Mouse (Mus musculus) neural tube, embryonic 12.5 days (tissue): ENCODE measurements around the gene Kcnj6. TPM values are rescaled to one million over a fixed set of nuclear protein-coding genes. Genes with fewer than 3 reads are reported as not detected.
"Not testable (repeated sequence)": the region's sequence is repeated elsewhere in the genome, so short reads cannot be mapped to it uniquely, and the experiment has no call there.

Experiments used
- ATAC-seq: fragments of 200-750 bp; cut with Nextera tagmentation; 2 replicates; pipeline ENCODE4 v1.8.0; 2017; ENCODE audit warnings: low read depth, mild to moderate bottlenecking, moderate TSS enrichment, moderate library complexity; ENCODE audit not compliant: low FRiP score
- H3K27ac ChIP-seq: fragments of 300-500 bp; sonication (generic); 2 replicates; pipeline ENCODE4 v1.5.1; 2016
- H3K27me3 ChIP-seq: fragments of 300-500 bp; sonication (generic); replicated peaks from 2 replicates; pipeline ENCODE4 v1.6.1; 2016; ENCODE audit warnings: mild to moderate bottlenecking
- H3K36me3 ChIP-seq: fragments of 300-500 bp; sonication (generic); 2 replicates; pipeline ENCODE4 v1.6.1; 2016; ENCODE audit warnings: mild to moderate bottlenecking
- H3K4me1 ChIP-seq: fragments of 300-500 bp; sonication (generic); 2 replicates; pipeline ENCODE4 v1.6.1; 2016
- H3K4me2 ChIP-seq: fragments of 300-500 bp; sonication (generic); replicated peaks from 2 replicates; pipeline ENCODE4 v1.6.1; 2016; ENCODE audit warnings: mild to moderate bottlenecking
- H3K4me3 ChIP-seq: fragments of 300-500 bp; sonication (generic); 2 replicates; pipeline ENCODE4 v1.5.1; 2016
- H3K9ac ChIP-seq: fragments of 300-500 bp; sonication (generic); 2 replicates; pipeline ENCODE4 v1.6.1; 2016; ENCODE audit warnings: mild to moderate bottlenecking
- H3K9me3 ChIP-seq: fragments of 300-500 bp; sonication (generic); 2 replicates; pipeline ENCODE4 v1.6.1; 2016; ENCODE audit warnings: mild to moderate bottlenecking
- WGBS: fragments of 180-500 bp; shearing (Covaris S2); methylation state at CpG from one replicate; pipeline ENCODE4 v1.1.7; 2016; 5-methylcytosine and 5-hydroxymethylcytosine counted together
- polyA plus RNA-seq: library from polyadenylated mRNA; unstranded; fragments of >200 nt; fragmentation: Nextera tagmentation; extraction: Ambion mirVana; gene quantifications from 2 replicates; pipeline ENCODE4 v1.2.1, GENCODE M21; 2016

Gene Kcnj6
- polyA plus RNA-seq, 1 experiment from 2014 or later: 0.35 TPM

DNA sequence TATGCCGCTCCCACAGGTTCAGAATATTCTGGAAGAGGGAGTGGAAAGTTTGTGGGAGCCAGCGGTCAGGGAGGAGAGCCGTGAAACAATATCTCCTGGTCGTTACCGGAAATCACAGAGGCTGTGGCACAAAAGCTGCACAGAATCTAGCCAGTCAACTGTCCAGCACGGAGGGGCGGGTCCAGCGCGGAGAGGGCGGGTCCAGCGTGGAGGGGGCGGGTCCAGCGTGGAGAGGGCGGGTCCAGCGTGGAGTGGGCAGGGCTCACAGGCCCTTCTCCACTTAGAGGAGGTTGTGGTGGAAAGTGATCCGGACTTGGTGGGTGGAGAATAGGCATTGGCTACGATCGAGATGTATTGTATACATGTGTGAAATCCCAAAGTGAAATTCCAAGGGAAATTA is 169.3 kb downstream of the Kcnj6 start:
- Histone ChIP-seq H3K36me3 (no peaks in the 10 kb centered on the region), H3K9me3 (no peaks in the 10 kb centered on the region), H3K4me2 (no peak overlapping the region), H3K27ac (no peak overlapping the region), H3K4me1 (peaks cover 5% of the 10 kb centered on the region; the same call in 1 of the 2 replicates), H3K4me3 (no peak overlapping the region), H3K9ac (no peak overlapping the region), H3K27me3 (no peaks in the 10 kb centered on the region; the same call in 1 of the 2 replicates)
- ATAC-seq: no peak
- 93% methylated on average over 18 of the region's 18 CpGs for WGBS

DNA sequence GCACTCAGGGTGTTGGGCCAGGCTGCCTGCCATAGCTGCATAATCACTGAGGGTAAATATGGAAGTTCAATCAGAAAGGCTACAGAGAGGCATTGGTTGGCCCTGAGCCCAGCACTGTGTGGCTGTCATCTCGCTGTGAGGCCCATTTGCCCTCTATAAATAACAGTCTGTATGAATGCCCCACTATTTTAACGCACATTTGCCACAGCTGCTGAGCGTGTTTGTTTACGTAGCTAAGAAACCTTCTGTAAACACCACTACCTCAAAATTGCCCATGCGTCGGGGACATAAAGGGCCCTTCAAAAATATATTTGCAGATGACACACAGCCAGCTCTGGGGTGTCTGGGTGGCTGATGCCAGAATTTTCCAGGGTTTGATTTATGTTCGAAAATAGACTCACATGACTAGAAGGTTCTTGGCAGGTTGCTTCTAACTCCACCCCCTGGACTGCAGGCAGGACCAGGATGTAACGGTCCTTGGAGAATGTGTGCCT is 170.4 kb downstream of the Kcnj6 start:
- WGBS: 76% methylated on average over 8 of the region's 8 CpGs
- Histone ChIP-seq H3K4me2 (no peak overlapping the region), H3K9me3 (no peaks in the 10 kb centered on the region), H3K9ac (no peak overlapping the region), H3K27ac (no peak overlapping the region), H3K27me3 (no peaks in the 10 kb centered on the region; the same call in 1 of the 2 replicates), H3K4me3 (no peak overlapping the region), H3K36me3 (no peaks in the 10 kb centered on the region), H3K4me1 (peaks cover 5% of the 10 kb centered on the region; the same call in 1 of the 2 replicates)
- no peak for ATAC-seq

DNA sequence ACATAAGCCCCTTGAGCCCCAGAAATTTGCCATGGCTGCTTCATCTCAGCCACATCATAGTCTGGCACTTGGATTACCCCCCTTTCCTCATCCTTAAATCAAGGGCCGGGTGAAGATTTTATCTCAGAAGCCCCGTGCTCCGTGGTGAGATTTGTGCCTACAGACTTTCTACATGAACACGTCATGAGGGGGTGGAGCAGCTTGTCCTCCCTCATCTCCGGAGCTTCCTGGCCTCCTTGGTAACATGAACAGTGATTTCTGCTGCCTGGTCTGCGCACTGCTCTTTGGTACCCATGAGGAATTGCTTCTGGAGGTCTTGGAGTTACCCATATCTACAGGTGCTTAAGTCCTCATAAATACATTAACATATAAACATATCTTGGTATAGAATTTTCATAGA is 172.2 kb downstream of the Kcnj6 start:
- Histone ChIP-seq H3K36me3 (no peaks in the 10 kb centered on the region), H3K4me2 (no peak overlapping the region), H3K9ac (no peak overlapping the region), H3K4me1 (peaks cover 5% of the 10 kb centered on the region; the same call in 1 of the 2 replicates), H3K27me3 (no peaks in the 10 kb centered on the region; the same call in 1 of the 2 replicates), H3K4me3 (no peak overlapping the region), H3K9me3 (no peaks in the 10 kb centered on the region), H3K27ac (no peak overlapping the region)
- ATAC-seq: no peak
- 92% methylated on average over 6 of the region's 6 CpGs for WGBS

DNA sequence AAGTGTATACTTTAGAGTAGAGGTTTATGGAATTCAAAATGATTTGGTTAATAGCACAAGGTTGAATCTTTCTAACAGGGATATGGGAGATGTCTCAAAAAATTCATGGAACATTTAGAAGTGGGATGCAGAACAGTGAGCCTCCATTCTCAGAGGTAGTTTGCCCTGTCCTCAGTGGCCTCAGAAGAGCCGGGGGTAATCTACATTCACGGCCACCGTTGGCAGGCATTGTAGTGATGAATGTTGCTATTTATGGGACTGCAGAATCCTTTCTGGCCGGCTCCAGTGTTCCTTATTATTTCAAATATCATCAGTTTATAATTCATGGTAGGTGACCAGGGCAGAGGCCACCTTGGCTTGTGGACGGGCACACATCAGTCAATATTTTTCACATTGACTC is 174.9 kb downstream of the Kcnj6 start:
- 57% methylated on average over 5 of the region's 5 CpGs for WGBS
- Histone ChIP-seq H3K9me3 (no peaks in the 10 kb centered on the region), H3K27me3 (no peaks in the 10 kb centered on the region; the same call in 1 of the 2 replicates), H3K9ac (no peak overlapping the region), H3K4me2 (no peak overlapping the region), H3K4me3 (no peak overlapping the region), H3K4me1 (peaks cover 5% of the 10 kb centered on the region; the same call in 1 of the 2 replicates), H3K36me3 (no peaks in the 10 kb centered on the region), H3K27ac (no peak overlapping the region)
- no peak for ATAC-seq

DNA sequence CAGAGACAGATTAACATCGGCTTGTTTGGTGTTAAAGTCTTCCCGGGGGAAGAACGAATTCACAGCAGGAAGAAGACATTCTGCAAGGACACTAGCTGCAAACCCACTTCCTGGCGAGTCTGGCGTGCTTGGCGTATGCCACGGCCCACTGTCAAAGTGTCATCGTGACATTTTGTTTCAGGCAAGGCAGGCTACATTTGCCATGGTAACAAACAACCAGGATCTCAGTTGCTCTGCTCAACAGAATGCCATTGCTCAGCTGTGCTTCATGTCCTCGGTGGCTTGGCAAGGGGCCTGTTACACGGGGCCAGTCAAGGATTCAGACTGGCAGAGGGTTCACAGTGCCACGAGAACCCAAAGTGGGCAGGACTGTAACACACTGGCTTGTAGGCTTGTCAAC is 175.9 kb downstream of the Kcnj6 start:
- H3K4me3 ChIP-seq: no peak overlapping the region
- WGBS: 89% methylated on average over 11 of the region's 11 CpGs
- H3K4me2 ChIP-seq: no peak overlapping the region
- H3K4me1 ChIP-seq: no peaks in the 10 kb centered on the region
- no peaks in the 10 kb centered on the region; the same call in 1 of the 2 replicates for H3K27me3 ChIP-seq
- no peaks in the 10 kb centered on the region for H3K36me3 ChIP-seq
- ATAC-seq: no peak
- H3K9me3 ChIP-seq: no peaks in the 10 kb centered on the region
- H3K27ac ChIP-seq: no peak overlapping the region
- H3K9ac ChIP-seq: no peak overlapping the region

DNA sequence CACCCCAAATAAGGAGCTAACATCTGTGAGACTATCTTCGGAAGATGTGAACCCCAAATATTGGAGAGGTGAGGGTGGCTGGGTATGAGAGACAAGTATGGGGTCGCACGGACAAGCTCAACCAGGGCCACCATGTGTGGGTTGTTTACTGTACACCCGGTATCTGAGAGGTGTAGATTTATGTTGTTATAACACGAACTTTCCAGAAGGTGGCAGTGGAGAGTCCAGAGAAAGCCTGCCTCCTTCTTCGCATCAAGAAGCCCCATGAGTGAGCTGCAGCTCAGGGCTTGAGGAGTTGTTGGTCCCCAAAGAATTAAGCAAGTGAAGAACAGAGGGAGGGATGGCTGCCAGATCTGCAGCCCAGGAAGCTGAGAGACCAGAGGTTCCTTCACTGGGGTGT is 181.1 kb downstream of the Kcnj6 start:
- peaks cover 15% of the 10 kb centered on the region for H3K9me3 ChIP-seq
- H3K4me3 ChIP-seq: no peak overlapping the region
- no peaks in the 10 kb centered on the region for H3K27me3 ChIP-seq
- 35% methylated on average over 6 of the region's 6 CpGs for WGBS
- no peaks in the 10 kb centered on the region for H3K36me3 ChIP-seq
- H3K4me2 ChIP-seq: no peak overlapping the region
- ATAC-seq: no peak
- H3K4me1 ChIP-seq: no peaks in the 10 kb centered on the region
- no peak overlapping the region for H3K9ac ChIP-seq
- no peak overlapping the region for H3K27ac ChIP-seq

DNA sequence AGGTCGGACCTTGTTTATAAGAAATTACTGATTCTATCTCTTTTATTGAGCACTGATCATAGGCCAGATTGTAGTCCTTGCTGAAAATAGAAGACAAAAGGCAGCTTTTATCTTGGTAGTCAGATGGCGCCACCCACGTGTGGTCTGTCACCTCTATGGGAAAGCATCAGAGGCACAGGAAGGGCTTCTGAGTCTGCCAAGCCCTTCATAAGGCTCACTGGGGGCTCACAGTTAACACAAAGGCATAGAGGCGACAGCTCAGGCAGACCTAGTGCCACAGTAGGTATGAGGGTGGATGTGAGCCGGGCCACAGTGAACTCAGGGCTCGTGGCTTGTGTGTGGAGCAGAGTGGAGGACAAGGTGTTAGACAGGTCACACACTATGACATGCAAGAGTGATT is 181.6 kb downstream of the Kcnj6 start:
- ATAC-seq: no peak
- H3K36me3 ChIP-seq: no peaks in the 10 kb centered on the region
- 83% methylated on average over 6 of the region's 6 CpGs for WGBS
- H3K9ac ChIP-seq: no peak overlapping the region
- no peaks in the 10 kb centered on the region for H3K4me1 ChIP-seq
- no peak overlapping the region for H3K27ac ChIP-seq
- H3K27me3 ChIP-seq: no peaks in the 10 kb centered on the region
- H3K9me3 ChIP-seq: peaks cover 15% of the 10 kb centered on the region
- no peak overlapping the region for H3K4me3 ChIP-seq
- no peak overlapping the region for H3K4me2 ChIP-seq

DNA sequence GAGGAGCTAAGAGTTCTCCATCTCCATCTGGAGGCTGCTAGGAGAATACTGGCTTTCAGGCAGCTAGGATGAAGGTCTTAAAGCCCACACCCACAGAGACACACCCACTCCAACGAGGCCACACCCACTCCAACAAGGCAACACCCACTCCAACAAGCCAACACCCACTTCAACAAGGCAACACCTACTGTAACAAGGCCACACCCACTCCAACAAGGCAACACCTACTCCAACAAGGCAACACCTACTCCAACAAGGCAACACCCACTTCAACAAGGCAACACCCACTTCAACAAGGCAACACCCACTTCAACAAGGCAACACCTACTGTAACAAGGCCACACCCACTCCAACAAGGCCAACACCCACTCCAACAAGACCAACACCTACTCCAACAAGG is 188.2 kb downstream of the Kcnj6 start:
- H3K27me3 ChIP-seq, H3K27ac ChIP-seq, H3K4me3 ChIP-seq, H3K4me2 ChIP-seq, H3K36me3 ChIP-seq, H3K4me1 ChIP-seq, ATAC-seq, H3K9ac ChIP-seq: not testable (repeated sequence)
- peaks cover 15% of the 10 kb centered on the region for H3K9me3 ChIP-seq
- WGBS: 22% methylated on average over 1 of the region's 1 CpGs

DNA sequence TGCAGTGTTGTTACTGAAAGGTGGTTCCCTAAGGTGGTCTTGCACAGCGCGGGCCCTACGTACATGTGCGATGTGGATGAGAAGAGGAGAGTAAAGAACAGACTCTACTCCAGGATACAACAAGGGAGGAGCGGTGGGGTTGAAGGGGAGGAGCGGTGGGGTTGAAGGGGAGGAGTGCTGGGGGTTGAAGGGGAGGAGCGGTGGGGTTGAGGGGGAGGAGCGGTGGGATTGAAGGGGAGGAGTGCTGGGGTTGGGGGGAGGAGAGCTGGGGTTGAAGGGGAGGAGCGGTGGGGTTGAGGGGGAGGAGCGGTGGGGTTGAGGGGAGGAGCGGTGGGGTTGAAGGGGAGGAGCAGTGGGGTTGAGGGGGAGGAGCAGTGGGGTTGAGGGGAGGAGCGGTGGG is 199.3 kb downstream of the Kcnj6 start:
- H3K9me3 ChIP-seq: 0 out of 2 replicates have a peak, but pooled peaks cover 2% of the 10 kb centered on the region
- H3K36me3 ChIP-seq: no peaks in the 10 kb centered on the region
- H3K4me2 ChIP-seq: no peak overlapping the region
- no peaks in the 10 kb centered on the region for H3K27me3 ChIP-seq
- no peak overlapping the region for H3K4me3 ChIP-seq
- no peak overlapping the region for H3K27ac ChIP-seq
- no peaks in the 10 kb centered on the region for H3K4me1 ChIP-seq
- no peak overlapping the region for H3K9ac ChIP-seq
- no peak for ATAC-seq
- WGBS: 87% methylated on average over 9 of the region's 12 CpGs

DNA sequence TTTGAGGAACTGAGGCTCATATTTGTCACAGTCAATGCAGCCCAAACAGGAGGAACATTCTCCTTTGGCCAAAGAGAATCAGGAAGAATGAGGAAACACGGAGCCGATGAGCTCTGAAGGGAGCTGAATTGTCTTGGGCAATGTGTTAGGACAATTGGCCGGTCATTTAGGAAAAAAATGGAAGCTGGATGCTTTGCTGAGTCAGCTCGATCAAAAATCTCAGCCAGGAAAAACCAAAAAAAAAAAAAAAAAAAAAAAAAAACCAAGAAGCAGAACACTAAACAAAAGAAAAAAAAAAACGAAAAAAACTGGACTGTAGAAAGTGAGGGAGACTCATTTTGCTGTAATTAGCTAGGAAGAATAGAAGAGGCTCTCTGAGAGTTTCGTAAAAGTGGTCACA is 200.1 kb downstream of the Kcnj6 start:
- H3K4me3 ChIP-seq: no peak overlapping the region
- WGBS: 84% methylated on average over 6 of the region's 6 CpGs
- 0 out of 2 replicates have a peak, but pooled peaks cover 2% of the 10 kb centered on the region for H3K9me3 ChIP-seq
- H3K27me3 ChIP-seq: no peaks in the 10 kb centered on the region
- H3K4me2 ChIP-seq: no peak overlapping the region
- ATAC-seq: no peak
- H3K9ac ChIP-seq: no peak overlapping the region
- no peaks in the 10 kb centered on the region for H3K4me1 ChIP-seq
- H3K36me3 ChIP-seq: no peaks in the 10 kb centered on the region
- H3K27ac ChIP-seq: no peak overlapping the region

DNA sequence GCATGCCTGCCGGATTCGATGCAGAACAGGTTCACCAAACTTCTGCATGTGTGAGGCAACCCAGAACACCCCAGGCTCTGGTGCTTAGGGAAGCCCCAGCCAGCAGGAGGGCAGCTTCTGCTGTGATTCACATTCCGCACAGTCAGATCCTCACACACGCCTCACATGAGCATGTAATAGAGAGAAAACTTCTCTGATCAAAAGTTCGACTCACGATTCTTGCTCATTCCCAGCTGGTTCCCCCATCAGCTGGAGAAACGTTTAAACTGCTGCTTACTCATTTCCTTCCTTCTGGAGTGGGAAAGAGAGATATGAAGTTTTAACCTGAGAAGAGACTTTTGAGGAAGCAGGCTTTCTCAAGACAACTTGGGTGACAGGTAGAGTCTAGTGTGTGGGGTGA is 204.5 kb downstream of the Kcnj6 start:
- no peak overlapping the region for H3K4me3 ChIP-seq
- no peak overlapping the region for H3K27ac ChIP-seq
- H3K9me3 ChIP-seq: no peaks in the 10 kb centered on the region
- 0 out of 2 replicates have a peak, but pooled peaks cover 6% of the 10 kb centered on the region for H3K27me3 ChIP-seq
- H3K36me3 ChIP-seq: no peaks in the 10 kb centered on the region
- ATAC-seq: no peak
- H3K4me1 ChIP-seq: no peaks in the 10 kb centered on the region
- H3K4me2 ChIP-seq: no peak overlapping the region
- 78% methylated on average over 7 of the region's 7 CpGs for WGBS
- H3K9ac ChIP-seq: no peak overlapping the region

DNA sequence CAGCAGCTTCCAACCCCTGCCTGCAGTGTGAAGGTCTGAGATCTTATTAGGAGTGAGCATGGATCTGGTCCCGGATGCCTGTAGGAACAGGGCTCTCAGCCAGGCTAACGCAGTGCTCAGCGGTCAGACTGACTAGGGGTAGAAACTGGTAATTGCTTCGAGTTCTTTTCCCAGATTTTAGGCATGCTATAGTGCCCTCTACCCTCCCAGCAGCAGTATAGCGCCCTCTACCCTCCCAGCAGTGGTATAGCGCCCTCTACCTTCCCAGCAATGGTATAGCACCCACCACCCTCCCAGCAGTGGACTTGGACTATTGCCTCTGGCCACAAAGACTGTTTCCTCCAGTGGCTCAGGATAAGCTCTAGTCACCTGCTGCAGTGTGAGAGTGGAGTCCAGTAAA is 207.5 kb downstream of the Kcnj6 start:
- ATAC-seq: no peak
- WGBS: 30% methylated on average over 6 of the region's 6 CpGs
- Histone ChIP-seq H3K4me3 (no peak overlapping the region), H3K27ac (no peak overlapping the region), H3K9me3 (no peaks in the 10 kb centered on the region), H3K4me1 (no peaks in the 10 kb centered on the region), H3K27me3 (0 out of 2 replicates have a peak, but pooled peaks cover 6% of the 10 kb centered on the region), H3K9ac (no peak overlapping the region), H3K36me3 (no peaks in the 10 kb centered on the region), H3K4me2 (no peak overlapping the region)

DNA sequence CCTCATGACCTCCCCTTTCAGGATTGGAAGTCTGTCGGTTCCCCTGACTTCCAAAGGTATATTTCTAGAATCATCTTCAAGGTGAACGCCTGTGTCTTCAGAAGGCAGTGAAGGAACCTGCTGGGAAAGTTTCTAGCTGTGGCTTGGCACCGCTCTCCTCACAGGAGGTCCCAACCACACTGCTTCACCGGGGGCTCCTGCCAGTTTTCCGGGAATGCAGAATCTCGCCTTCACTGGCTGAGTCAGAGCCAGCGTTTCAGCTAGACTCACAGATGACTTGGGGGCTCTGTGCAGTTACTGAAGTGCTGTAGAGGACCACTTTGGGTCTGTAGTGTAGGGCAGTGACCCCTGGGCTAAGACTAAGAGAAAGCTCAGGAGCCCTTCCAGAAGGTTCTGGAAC is 208.8 kb downstream of the Kcnj6 start:
- no peak overlapping the region for H3K27ac ChIP-seq
- H3K4me3 ChIP-seq: no peak overlapping the region
- no peaks in the 10 kb centered on the region for H3K36me3 ChIP-seq
- H3K4me2 ChIP-seq: no peak overlapping the region
- no peak overlapping the region for H3K9ac ChIP-seq
- H3K4me1 ChIP-seq: no peaks in the 10 kb centered on the region
- WGBS: 85% methylated on average over 7 of the region's 7 CpGs
- H3K27me3 ChIP-seq: 0 out of 2 replicates have a peak, but pooled peaks cover 6% of the 10 kb centered on the region
- no peaks in the 10 kb centered on the region for H3K9me3 ChIP-seq
- no peak for ATAC-seq
